Mouse (Mus musculus) cortical plate, adult 2 months (tissue): ENCODE measurements around the gene Osbpl5. TPM values are rescaled to one million over a fixed set of nuclear protein-coding genes. Genes with fewer than 3 reads are reported as not detected.
A peak's percentile ranks its signal among the peaks of the same experiment; 100 is the strongest.

ENCODE experiments used
- H3K27ac ChIP-seq: fragments of 200-500 bp; 2 replicates; pipeline ENCODE4 v1.5.1; 2012; ENCODE audit warnings: low read length, control low read depth, inconsistent platforms; ENCODE audit not compliant: insufficient read depth
- H3K4me1 ChIP-seq: fragments of 200-500 bp; 2 replicates; pipeline ENCODE4 v1.6.1; 2011; ENCODE audit warnings: low read length; ENCODE audit not compliant: control insufficient read depth, insufficient read depth
- H3K4me3 ChIP-seq: fragments of 200-500 bp; 2 replicates; pipeline ENCODE4 v1.5.1; 2011; ENCODE audit warnings: mild to moderate bottlenecking, low read length, control low read depth; ENCODE audit not compliant: insufficient read depth
- CTCF ChIP-seq: fragments of 200-500 bp; IDR thresholded peaks from 2 replicates; pipeline ENCODE4 v1.5.1; 2011; ENCODE audit warnings: mild to moderate bottlenecking, control low read depth, low read length; ENCODE audit not compliant: insufficient read depth; ENCODE audit errors: extremely low read depth
- POLR2A ChIP-seq: fragments of 200-500 bp; IDR thresholded peaks from 2 replicates; pipeline ENCODE4 v1.6.1; 2011; ENCODE audit warnings: mild to moderate bottlenecking, low read length, control low read depth; ENCODE audit not compliant: insufficient read depth; ENCODE audit errors: extremely low read depth
- polyA plus RNA-seq: library from polyadenylated mRNA; depleted of rRNA; stranded (reverse); fragments of >200 nt; gene quantifications from 2 replicates; pipeline ENCODE4 v1.2.3, GENCODE M21; 2012

The Osbpl5 gene
- polyA plus RNA-seq, 1 experiment = 37.4 TPM

DNA sequence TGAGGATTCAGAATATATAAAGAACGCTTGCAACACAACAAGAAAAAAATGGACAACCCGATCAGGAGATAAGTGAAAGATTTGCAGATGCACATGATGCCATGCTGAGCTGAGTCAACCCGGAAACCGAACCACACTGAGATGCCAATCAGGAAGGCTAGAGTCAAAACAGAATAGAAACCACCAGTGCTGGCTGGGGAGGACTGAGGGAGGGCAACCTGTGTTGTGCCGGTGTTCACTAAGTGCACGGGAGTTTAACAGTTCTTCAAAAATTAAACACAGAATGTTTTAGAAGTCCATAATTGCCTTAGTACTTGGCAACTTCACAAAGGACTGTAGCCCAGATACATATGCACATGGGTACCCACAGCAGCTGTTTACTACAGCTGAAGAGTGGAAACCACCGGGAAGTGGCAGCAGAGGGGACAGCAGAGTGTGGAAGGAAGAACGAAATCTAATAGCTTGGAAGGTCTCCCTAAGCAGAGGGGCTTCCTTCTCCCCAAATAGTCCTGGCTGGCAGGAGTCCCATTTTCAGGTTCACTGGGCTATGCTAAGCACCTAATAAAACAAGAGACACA is 43.9 kb downstream of the Osbpl5 start:
- no peaks in the 10 kb centered on the region for H3K4me1 ChIP-seq
- H3K27ac ChIP-seq = no peak overlapping the region
- H3K4me3 ChIP-seq = no peak overlapping the region
- TF ChIP-seq CTCF = no peak
- TF ChIP-seq POLR2A = no peak

GRCm38 (mm10) chr7:143712023-143712422 is 44.8 kb downstream of the Osbpl5 start:
- TF ChIP-seq CTCF (no peak), POLR2A (no peak)
- no peaks in the 10 kb centered on the region for H3K4me1 ChIP-seq
- no peak overlapping the region for H3K27ac ChIP-seq
- H3K4me3 ChIP-seq = no peak overlapping the region

- no peak overlapping the region for H3K4me3 ChIP-seq
- H3K27ac ChIP-seq = no peak overlapping the region
- no peaks in the 10 kb centered on the region for H3K4me1 ChIP-seq
- TF ChIP-seq POLR2A = no peak
- no peak for TF ChIP-seq CTCF
These were observed 45.4 kb downstream of the Osbpl5 start for GRCm38 (mm10) chr7:143711381-143711780.

GRCm38 (mm10) chr7:143709395-143709794 is 47.4 kb downstream of the Osbpl5 start:
- Histone ChIP-seq H3K4me3 (no peak overlapping the region), H3K4me1 (no peaks in the 10 kb centered on the region), H3K27ac (no peak overlapping the region)
- no peak for TF ChIP-seq POLR2A
- no peak for TF ChIP-seq CTCF

DNA sequence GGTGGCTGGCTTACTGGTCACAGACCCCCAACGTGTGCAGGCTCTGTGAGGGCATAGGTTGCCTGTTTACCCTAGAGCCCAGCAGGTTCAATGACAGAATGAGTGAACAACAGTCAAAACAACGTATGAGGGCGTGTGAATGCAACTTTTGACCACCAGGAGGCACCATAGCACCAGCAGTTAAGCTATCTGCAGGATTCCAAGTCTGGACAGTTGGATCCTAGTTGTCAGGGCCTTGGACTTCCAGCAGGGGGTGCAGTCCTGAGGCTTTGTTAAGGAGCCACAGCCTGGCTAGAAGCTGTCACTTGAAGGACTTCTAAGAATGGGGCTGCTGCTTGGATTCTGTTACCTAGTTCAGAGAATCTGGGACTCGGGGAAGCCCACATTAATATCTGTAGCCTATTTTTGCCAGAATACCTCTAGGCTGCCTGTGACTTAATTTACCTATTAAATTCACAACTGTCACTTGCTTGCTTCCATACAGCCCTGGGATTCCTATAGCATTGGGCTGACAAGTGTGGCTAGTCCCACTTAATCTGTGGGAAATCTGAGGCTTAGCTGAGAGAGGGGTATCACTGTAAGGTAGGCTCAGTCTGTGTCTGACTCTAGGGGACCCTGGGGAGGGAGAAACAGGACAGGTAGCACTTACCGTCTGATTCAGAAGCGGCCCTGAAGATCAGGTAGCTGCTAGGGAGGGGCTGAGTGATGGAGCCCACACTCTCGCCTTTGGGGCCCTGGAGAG is 49.9 kb downstream of the Osbpl5 start:
- H3K4me1 ChIP-seq = no peaks in the 10 kb centered on the region
- H3K27ac ChIP-seq = no peak overlapping the region
- no peak for TF ChIP-seq POLR2A
- TF ChIP-seq CTCF = peak; percentile 100
- H3K4me3 ChIP-seq = no peak overlapping the region

DNA sequence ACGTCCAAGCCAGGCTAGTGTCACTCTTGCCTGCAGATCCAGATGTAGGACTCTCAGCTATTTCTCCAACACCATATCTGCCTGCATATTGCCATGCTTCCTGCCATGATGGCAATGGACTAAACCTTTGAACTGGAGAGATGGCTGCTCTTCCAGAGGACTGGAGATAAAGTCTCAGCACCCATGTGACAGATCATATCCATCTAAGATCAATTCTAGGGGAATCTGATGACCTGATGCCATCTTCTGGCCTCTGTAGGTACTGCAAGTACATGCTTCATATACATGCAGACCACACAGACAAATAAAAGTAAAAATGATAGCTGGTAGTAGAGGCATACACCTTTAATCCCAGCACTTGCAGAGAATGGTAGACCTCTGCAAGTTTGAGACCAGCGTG is 60.6 kb downstream of the Osbpl5 start:
- H3K27ac ChIP-seq = no peak overlapping the region
- H3K4me3 ChIP-seq = no peak overlapping the region
- no peaks in the 10 kb centered on the region for H3K4me1 ChIP-seq
- TF ChIP-seq POLR2A (no peak), CTCF (peak; percentile 31; the same call in 1 of the 2 replicates)

DNA sequence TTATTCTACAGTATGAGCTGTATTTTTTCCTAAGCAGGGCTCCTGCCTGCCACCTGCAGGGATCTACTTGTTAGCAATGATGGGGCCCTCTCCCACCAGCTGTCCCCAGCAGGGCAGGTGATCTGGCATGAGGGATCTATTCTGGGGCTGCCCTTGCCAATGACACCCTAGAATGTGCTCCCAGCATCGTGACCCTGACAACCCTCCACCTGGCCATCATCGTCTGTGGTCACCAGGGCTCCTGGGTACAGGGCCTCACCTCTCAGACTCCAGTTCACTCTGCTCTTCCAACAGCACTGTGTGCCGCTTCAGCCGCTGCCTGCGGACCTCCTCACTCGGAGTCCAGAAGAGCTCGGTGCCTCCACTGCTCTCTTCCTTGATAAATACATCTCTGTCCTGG is 62.2 kb downstream of the Osbpl5 start:
- no peak overlapping the region for H3K27ac ChIP-seq
- no peak overlapping the region for H3K4me3 ChIP-seq
- no peaks in the 10 kb centered on the region; the same call in 1 of the 2 replicates for H3K4me1 ChIP-seq
- TF ChIP-seq CTCF (no peak), POLR2A (no peak)

GRCm38 (mm10) chr7:143692746-143693510 is 63.9 kb downstream of the Osbpl5 start:
- no peaks in the 10 kb centered on the region; the same call in 1 of the 2 replicates for H3K4me1 ChIP-seq
- H3K27ac ChIP-seq = no peak overlapping the region
- no peak overlapping the region for H3K4me3 ChIP-seq
- TF ChIP-seq POLR2A = no peak
- no peak for TF ChIP-seq CTCF

- H3K4me3 ChIP-seq = no peak overlapping the region
- no peak for TF ChIP-seq CTCF
- no peak for TF ChIP-seq POLR2A
- H3K27ac ChIP-seq = no peak overlapping the region
- H3K4me1 ChIP-seq = no peaks in the 10 kb centered on the region; the same call in 1 of the 2 replicates
These were observed 64.9 kb downstream of the Osbpl5 start for GRCm38 (mm10) chr7:143691909-143692308.
